Mouse (Mus musculus) activated CD4-positive, CD25-positive, alpha-beta regulatory T cell, adult 4 months (primary cell): ENCODE results near the gene Tom1l2. TPM values are rescaled to one million over a fixed set of nuclear protein-coding genes. Genes with fewer than 3 reads are reported as not detected.

Experiments used
- ATAC-seq: one replicate; pipeline ENCODE4 v1.8.0; 2017
- polyA plus RNA-seq, 2 experiments: library from polyadenylated mRNA; unstranded; fragments of 100-300 nt; shearing (Covaris generic); gene quantifications; one replicate each; pipeline ENCODE4 v1.2.1; 2017

The Tom1l2 gene
- polyA plus RNA-seq, 2 experiments from 2014 or later, result 15.2 to 20.8 TPM

GRCm38 (mm10) chr11:60199702-60200184 lies 153.0 kb downstream of the Tom1l2 start:
- ATAC-seq, result peak; percentile 74

DNA sequence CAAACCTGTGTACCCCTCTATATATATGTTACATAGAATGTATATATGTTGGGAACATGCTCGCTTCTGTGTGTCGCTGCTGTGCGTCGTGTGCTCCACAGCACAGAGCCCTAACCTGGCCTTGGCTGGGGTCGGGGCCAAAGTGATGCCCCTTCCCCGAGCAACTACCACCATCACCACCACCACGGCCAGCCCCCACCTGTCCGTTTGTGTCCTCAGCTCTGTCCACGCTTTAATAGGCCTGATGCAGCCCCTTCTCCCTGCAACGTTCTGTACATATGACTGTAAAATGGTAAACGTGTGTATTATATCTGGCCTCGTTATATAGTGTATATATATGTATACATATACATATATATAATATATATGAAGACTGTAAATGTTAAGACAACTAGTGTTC lies 154.1 kb downstream of the Tom1l2 start:
- no peak for ATAC-seq

DNA sequence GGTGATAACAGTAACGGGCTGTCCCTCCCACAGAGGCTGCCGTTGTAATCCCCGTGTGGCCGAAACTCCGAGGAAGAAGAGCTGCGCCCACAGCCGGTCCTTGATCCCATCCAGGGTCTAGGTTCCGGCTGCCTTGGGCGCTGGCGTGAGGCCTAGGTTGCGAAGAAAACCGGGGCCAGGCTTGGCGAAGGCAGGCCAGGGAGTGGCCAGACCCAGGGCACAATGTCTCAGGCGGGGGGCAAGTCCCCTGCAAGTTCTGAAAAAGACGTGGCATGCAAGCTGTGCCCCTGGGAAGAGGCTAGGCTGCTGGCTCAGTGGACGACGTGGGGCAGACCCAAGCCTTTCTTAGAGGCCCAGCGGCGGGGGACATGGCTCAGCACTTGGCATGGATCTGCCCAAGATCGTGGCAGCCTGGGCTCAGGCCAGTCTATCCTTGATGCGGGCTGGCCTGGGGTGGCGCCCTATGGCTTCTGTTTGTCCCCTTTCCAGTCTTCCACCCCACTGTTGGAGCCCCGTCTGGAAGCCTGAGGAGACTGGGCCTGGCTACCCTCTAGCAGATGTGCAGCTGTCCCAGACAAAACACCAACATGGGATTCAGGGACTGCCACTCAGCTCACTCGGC lies 154.6 kb downstream of the Tom1l2 start:
- no peak for ATAC-seq

DNA sequence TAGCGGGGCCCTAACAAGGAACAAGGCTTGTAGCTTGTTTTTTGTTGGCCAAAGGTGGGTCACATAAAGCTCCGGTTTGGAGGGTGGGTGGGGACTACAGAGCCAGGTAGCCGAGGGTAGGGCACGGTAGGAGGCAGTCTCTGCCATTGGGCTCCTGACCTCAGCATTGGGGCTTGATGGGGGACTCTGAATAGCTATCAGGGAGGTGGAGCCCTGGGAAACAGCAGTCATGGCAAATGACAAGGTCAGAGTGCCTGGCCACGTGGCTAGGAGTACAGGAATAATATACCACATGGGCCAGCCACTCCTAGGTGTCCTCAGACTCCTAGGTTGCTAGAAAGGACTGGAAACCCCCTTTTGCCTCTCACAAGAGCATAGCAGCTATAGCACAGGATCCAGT lies 156.4 kb downstream of the Tom1l2 start:
- no peak for ATAC-seq

DNA sequence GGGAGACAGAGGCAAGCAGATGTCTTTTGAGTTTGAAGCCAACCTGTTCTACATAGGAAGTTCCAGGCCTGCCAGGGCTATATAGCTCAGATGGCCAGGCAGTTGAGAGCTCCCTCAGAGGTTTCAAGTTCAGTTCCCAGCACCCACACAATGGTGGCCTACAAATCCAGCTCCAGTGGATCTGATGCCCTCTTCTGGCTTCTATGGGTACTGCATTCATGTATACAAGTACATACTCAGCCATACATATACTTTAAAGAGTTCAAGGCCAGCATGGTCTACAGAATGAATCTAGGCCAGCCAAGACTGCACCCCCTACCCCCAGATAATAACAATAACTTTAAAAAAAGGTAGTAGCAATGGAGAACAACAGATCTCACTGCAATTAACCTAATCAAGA lies 157.6 kb downstream of the Tom1l2 start:
- ATAC-seq, result no peak

- no peak for ATAC-seq
These were observed 159.1 kb downstream of the Tom1l2 start for GRCm38 (mm10) chr11:60193556-60193955.

GRCm38 (mm10) chr11:60192534-60192933 lies 160.2 kb downstream of the Tom1l2 start:
- no peak for ATAC-seq

- ATAC-seq, result no peak
These were observed 162.6 kb downstream of the Tom1l2 start for GRCm38 (mm10) chr11:60190055-60190641.

DNA sequence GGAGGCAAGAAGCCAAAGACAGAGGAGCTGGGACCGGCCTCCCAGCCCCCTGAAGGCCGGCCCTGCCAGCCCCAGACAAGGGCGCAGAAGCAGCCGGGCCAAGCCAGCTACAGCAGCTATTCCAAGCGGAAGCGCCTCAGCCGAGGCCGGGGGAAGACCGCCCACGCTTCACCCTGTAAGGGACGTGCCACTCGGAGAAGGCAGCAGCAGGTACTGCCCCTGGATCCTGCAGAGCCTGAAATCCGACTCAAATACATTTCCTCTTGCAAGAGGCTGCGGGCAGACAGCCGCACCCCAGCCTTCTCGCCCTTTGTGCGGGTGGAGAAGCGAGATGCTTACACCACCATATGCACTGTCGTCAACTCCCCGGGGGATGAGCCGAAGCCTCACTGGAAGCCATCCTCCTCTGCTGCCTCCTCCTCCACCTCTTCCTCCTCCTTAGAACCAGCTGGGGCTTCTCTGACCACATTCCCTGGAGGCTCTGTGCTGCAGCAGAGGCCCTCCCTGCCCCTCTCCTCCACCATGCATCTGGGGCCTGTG lies 163.1 kb downstream of the Tom1l2 start:
- ATAC-seq, result no peak

GRCm38 (mm10) chr11:60188275-60188853 lies 164.3 kb downstream of the Tom1l2 start:
- ATAC-seq, result no peak

- no peak for ATAC-seq
These were observed 165.6 kb downstream of the Tom1l2 start for GRCm38 (mm10) chr11:60187070-60187469.

DNA sequence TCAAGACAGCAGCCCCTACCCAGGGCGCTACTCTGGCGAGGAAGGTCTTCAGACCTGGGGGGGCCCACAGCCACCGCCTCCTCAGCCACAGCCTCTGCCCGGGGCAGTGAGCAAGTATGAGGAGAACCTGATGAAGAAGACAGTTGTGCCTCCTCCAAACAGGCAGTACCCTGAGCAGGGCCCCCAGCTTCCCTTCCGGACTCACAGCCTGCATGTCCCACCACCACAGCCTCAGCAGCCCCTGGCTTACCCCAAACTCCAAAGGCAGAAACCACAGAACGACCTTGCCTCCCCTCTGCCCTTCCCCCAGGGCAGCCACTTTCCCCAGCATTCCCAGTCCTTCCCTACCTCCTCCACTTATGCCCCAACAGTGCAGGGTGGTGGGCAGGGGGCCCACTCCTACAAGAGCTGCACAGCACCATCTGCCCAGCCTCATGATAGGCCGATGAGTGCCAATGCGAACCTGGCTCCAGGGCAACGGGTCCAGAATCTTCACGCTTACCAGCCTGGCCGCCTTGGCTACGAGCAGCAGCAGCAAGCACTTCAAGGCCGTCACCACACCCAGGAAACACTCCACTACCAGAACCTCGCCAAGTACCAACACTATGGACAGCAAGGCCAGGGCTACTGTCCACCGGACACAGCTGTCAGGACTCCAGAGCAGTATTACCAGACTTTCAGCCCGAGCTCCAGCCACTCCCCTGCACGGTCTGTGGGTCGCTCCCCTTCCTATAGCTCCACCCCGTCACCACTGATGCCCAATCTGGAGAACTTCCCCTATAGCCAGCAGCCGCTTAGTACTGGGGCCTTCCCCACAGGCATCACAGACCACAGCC lies 167.1 kb downstream of the Tom1l2 start:
- no peak for ATAC-seq

DNA sequence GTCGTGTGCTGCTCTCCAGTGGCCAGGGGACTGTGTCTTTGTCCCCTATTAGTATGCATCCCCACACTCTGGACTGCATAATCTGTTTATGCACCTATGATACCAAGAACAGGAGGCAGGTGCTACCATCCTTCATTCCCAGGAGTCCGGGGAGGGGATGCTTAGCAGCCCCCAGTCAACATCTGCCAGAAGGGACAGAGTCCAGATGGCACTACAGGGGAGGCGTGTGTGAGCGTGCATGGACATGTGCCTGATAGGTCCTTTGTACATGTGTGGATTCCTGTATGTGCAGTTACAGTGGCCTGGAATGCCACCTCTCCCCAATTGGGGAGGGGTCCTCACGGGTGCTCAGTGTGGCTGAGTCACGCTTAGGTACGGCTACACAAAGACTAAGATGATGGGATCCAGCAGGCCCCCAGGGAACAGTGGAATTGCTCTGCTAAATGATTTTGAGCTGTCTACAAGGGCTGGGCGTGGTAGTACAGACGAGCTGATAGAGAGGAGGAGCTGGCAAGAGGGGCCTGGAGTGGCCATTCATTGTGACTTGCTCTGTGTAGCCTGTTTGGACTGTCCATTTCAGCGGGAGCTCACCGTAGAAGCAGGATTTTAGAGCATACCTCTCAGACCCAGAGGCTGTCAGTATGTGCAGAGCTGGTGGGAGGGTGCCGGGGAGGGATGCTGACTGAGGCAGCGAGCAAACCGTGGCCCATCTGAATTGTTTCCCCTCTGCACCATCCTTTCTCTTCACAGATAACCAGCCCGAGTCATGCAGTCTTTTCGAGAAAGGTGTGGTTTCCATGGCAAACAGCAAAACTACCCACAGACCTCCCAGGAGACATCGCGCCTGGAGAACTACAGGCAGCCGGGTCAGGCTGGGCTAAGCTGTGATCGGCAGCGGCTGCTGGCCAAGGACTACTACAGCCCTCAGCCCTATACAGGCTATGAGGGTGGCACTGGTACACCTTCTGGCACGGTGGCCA lies 168.1 kb downstream of the Tom1l2 start:
- no peak for ATAC-seq

DNA sequence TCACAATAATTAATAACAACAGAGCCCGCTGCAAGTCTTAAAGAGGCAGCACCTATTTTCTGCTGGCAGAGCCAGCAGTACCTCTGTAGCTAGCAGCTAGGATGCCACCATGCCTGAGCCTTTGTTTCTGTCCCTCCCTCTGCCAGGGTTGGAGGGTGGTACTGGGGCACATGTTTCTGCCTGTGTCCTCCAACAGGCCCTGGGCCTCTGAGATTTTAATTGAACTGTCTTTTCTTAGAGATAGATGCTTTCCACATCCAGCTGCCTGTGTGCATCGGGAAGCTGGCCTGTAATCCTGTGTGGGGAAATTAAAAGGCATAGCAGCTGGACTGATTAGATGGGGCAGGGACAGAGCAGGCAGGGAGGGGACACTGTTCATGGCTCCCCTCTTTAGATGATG lies 170.0 kb downstream of the Tom1l2 start:
- no peak for ATAC-seq

DNA sequence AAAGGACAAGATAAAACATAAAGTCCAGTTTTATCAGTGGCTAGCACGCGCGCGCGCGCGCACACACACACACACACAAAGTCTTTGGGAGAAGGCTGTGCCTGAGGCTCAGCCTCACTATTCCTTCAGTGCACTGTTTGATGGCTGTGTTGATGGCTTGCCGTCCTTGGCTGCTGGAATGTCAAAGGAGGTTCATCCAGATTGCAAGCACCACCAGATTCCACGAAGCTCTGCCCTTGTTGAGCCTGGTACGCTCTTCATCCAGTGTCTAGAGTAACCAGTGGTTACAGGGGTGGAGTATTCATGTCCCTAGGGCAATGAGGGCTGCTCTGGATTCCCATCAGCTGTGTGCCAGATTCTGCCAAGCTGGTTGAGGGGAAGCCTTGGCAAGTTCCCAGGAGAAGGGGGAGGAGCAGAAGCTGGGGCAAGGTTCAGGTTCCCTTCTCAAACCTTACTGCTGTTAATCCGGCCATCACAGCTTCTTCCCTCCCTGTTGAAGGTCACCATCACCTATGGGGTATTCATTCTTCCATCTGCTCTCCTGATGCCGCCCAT lies 170.5 kb downstream of the Tom1l2 start:
- ATAC-seq, result no peak

GRCm38 (mm10) chr11:60178506-60178905 lies 174.2 kb downstream of the Tom1l2 start:
- no peak for ATAC-seq

DNA sequence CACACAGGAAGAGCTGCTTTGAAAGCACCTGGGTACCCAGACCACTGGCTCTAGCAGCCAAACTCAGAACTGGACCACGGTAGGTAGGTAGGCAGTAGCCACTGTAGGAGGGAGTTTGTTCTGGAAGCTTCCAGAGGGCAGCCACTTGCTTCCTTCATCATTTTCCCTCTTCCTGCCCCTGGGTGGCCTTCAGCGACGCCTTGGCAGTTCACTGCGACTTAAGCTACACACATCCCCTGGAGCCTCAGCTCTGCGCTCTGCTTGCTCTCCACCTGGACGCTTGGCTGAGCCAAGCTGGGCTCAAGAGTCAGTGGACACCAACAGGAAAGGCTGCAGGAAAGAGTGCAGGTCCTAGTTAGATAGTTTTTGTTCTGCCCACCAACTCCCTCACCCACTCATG lies 174.7 kb downstream of the Tom1l2 start:
- no peak for ATAC-seq

GRCm38 (mm10) chr11:60176975-60177657 lies 175.6 kb downstream of the Tom1l2 start:
- ATAC-seq, result no peak
